Mouse (Mus musculus) cortical plate, adult 2 months (tissue): Measurements from ENCODE around the gene Prkce.

Source experiments
- CTCF ChIP-seq: fragments of 200-500 bp; IDR thresholded peaks from 2 replicates; pipeline ENCODE4 v1.5.1; 2011; ENCODE audit warnings: mild to moderate bottlenecking, control low read depth, low read length; ENCODE audit not compliant: insufficient read depth; ENCODE audit errors: extremely low read depth
- POLR2A ChIP-seq: fragments of 200-500 bp; IDR thresholded peaks from 2 replicates; pipeline ENCODE4 v1.6.1; 2011; ENCODE audit warnings: mild to moderate bottlenecking, low read length, control low read depth; ENCODE audit not compliant: insufficient read depth; ENCODE audit errors: extremely low read depth

- TF ChIP-seq POLR2A (no peak), CTCF (no peak)
These were observed 265.5 kb downstream of the Prkce start for GRCm38 (mm10) chr17:86433117-86433516.
